Mouse (Mus musculus) midbrain, embryonic 16.5 days (tissue): Measurements from ENCODE around the gene Dok1. TPM values are rescaled to one million over a fixed set of nuclear protein-coding genes. Genes with fewer than 3 reads are reported as not detected.

ENCODE experiments used
- ATAC-seq: fragments of 200-750 bp; cut with Nextera tagmentation; 2 replicates; pipeline ENCODE4 v1.8.0; 2017; ENCODE audit warnings: moderate TSS enrichment
- H3K27ac ChIP-seq: fragments of 300-500 bp; sonication (generic); 2 replicates; pipeline ENCODE4 v1.5.1; 2014; ENCODE audit warnings: mild to moderate bottlenecking, low read length, mixed read lengths
- H3K27me3 ChIP-seq: fragments of 300-500 bp; sonication (generic); 2 replicates; pipeline ENCODE4 v1.6.1; 2014; ENCODE audit warnings: low read depth, low read length, mixed read lengths; ENCODE audit not compliant: control insufficient read depth, insufficient read depth
- H3K36me3 ChIP-seq: fragments of 300-500 bp; sonication (generic); 2 replicates; pipeline ENCODE4 v1.6.1; 2014; ENCODE audit warnings: mild to moderate bottlenecking, low read length, moderate library complexity, mixed read lengths; ENCODE audit not compliant: control insufficient read depth, insufficient read depth
- H3K4me1 ChIP-seq: fragments of 300-500 bp; sonication (generic); 2 replicates; pipeline ENCODE4 v1.6.1; 2014; ENCODE audit warnings: mild to moderate bottlenecking, low read length, mixed read lengths; ENCODE audit not compliant: control insufficient read depth, insufficient read depth
- H3K4me2 ChIP-seq: fragments of 300-500 bp; sonication (generic); 2 replicates; pipeline ENCODE4 v1.6.1; 2014; ENCODE audit warnings: mild to moderate bottlenecking, low read length, mixed read lengths
- H3K4me3 ChIP-seq: fragments of 300-500 bp; sonication (generic); 2 replicates; pipeline ENCODE4 v1.5.1; 2014; ENCODE audit warnings: low read depth, mild to moderate bottlenecking, low read length, moderate library complexity, mixed read lengths
- H3K9ac ChIP-seq: fragments of 300-500 bp; sonication (generic); 2 replicates; pipeline ENCODE4 v1.6.1; 2014; ENCODE audit warnings: low read depth, low read length, mixed read lengths
- H3K9me3 ChIP-seq: fragments of 300-500 bp; sonication (generic); replicated peaks from 2 replicates; pipeline ENCODE4 v1.6.1; 2014; ENCODE audit warnings: mild to moderate bottlenecking, low read length, mixed read lengths; ENCODE audit not compliant: control insufficient read depth, poor library complexity, severe bottlenecking
- WGBS: fragments of 180-500 bp; shearing (Covaris S2); extraction: QIAGEN DNeasy Blood & Tissue Kit; methylation state at CpG from one replicate; pipeline ENCODE4 v1.1.7; 2014; 5-methylcytosine and 5-hydroxymethylcytosine counted together
- polyA plus RNA-seq: library from polyadenylated mRNA; unstranded; fragments of >200 nt; fragmentation: Nextera tagmentation; extraction: Ambion mirVana; gene quantifications from 2 replicates; pipeline ENCODE4 v1.2.1, GENCODE M21; 2015

The Dok1 gene
- polyA plus RNA-seq, 1 experiment from 2014 or later, result 1.8 TPM

GRCm38 (mm10) chr6:83069488-83070246 lies 36.4 kb upstream of the Dok1 start:
- under 1% methylated on average over 62 of the region's 69 CpGs for WGBS
- ATAC-seq, result peak; percentile 56; the same call in 1 of the 2 replicates
- Histone ChIP-seq H3K27me3 (peaks cover 82% of the 10 kb centered on the region), H3K27ac (no peak overlapping the region), H3K4me3 (no peak overlapping the region), H3K36me3 (no peaks in the 10 kb centered on the region), H3K9ac (no peak overlapping the region), H3K4me1 (no peaks in the 10 kb centered on the region; the same call in 1 of the 2 replicates), H3K9me3 (no peaks in the 10 kb centered on the region), H3K4me2 (no peak overlapping the region)

DNA sequence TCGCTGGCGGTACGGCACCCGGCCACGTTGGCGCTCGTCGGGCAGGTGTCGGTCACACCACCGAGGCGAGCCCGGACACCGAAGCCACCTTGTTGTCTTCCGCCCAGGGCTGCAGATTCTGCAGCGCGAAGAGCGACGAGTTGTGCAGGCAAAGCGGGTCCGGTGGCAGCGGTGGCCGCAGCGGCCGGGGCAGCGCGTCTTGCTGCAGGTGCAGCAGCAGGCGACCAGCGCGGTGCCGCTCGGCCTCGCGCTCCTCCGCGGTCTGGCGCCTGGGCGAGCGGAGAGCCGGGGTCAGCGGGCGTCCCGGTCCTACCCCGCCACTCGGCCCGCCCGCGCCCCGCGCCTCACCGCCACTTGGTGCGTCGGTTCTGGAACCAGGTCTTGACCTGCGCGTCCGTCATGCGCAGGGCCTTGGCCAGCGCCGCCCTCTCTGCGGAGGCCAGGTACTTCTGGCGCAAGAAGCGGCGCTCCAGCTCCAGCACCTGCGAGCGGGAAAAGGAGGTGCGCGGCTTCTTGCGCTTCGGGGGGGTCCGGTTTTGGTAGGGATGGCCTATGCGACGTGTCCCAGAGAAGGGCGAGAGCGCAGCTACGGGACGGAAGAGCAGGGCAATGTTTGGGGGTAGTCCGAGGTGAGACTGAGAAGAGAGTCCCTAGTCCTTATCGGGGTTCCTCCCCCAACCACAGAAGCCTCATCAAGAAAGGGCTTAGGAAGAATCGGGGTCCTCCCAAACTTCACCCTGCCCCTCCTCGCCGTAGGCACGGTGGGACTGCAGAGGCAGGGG lies 35.6 kb upstream of the Dok1 start:
- under 1% methylated on average over 77 of the region's 81 CpGs for WGBS
- Histone ChIP-seq H3K27me3 (peaks cover 82% of the 10 kb centered on the region), H3K36me3 (no peaks in the 10 kb centered on the region), H3K9ac (no peak overlapping the region), H3K4me3 (peak overlapping the region; percentile 22), H3K9me3 (no peaks in the 10 kb centered on the region), H3K4me2 (peak overlapping the region; percentile 37), H3K4me1 (no peaks in the 10 kb centered on the region; the same call in 1 of the 2 replicates), H3K27ac (no peak overlapping the region)
- no peak for ATAC-seq

DNA sequence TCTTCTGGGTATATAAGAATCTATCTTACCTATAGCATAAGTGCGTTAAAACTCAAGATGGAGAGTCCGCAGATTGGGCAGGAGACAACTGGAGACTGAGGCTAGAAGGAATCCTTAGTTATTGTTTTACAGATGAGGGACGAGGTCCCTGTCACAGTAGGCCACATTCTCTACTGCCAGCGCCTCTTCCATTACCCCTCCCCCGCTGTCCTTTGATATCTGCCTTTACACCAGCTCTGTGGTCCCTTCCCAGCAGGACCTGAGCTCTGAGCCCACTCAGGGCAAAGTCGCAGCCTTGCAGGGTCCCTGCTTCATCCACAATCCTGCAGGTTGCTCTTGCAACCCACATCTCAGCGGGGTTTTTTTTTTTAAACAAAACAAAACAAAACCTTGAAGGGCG lies 35.0 kb upstream of the Dok1 start:
- H3K36me3 ChIP-seq, result no peaks in the 10 kb centered on the region
- H3K27ac ChIP-seq, result no peak overlapping the region
- H3K9ac ChIP-seq, result no peak overlapping the region
- H3K9me3 ChIP-seq, result no peaks in the 10 kb centered on the region
- WGBS, result 7% methylated on average over 8 of the region's 8 CpGs
- H3K27me3 ChIP-seq, result peaks cover 83% of the 10 kb centered on the region
- H3K4me2 ChIP-seq, result no peak overlapping the region
- ATAC-seq, result no peak
- H3K4me3 ChIP-seq, result no peak overlapping the region
- no peaks in the 10 kb centered on the region; the same call in 1 of the 2 replicates for H3K4me1 ChIP-seq

DNA sequence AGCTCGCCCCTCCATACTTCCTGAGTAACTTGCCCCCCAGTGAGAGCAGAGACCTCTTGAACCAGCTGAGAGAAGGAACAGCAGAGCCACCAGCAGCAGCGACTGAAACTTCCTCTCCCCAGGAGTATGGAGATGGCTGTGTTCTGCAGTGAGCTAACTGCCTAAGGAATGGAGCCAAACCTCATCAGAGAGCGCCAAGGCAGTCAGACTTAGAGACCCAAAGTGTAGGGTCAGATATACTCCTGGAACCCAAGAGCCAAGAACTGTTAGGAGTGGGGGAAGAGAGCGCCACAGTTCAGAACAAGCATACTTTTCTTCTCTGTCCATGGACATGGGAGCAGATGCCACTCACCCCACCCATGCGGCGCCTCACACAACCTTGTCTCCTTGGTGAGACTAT lies 33.2 kb upstream of the Dok1 start:
- ATAC-seq, result no peak
- Histone ChIP-seq H3K36me3 (no peaks in the 10 kb centered on the region), H3K4me2 (no peak overlapping the region), H3K27ac (no peak overlapping the region), H3K4me1 (no peaks in the 10 kb centered on the region; the same call in 1 of the 2 replicates), H3K27me3 (peaks cover 83% of the 10 kb centered on the region), H3K9me3 (no peaks in the 10 kb centered on the region), H3K4me3 (no peak overlapping the region), H3K9ac (no peak overlapping the region)
- 30% methylated on average over 6 of the region's 6 CpGs for WGBS

- 27% methylated on average over 8 of the region's 8 CpGs for WGBS
- Histone ChIP-seq H3K4me2 (no peak overlapping the region), H3K4me3 (no peak overlapping the region), H3K36me3 (no peaks in the 10 kb centered on the region), H3K9me3 (no peaks in the 10 kb centered on the region), H3K9ac (no peak overlapping the region), H3K4me1 (no peaks in the 10 kb centered on the region; the same call in 1 of the 2 replicates), H3K27me3 (peaks cover 83% of the 10 kb centered on the region), H3K27ac (no peak overlapping the region)
- no peak for ATAC-seq
Observed at GRCm38 (mm10) chr6:83065995-83066394, 32.7 kb upstream of the Dok1 start.

GRCm38 (mm10) chr6:83058725-83059124 lies 25.5 kb upstream of the Dok1 start:
- H3K9me3 ChIP-seq, result no peaks in the 10 kb centered on the region
- no peak overlapping the region for H3K4me3 ChIP-seq
- no peak for ATAC-seq
- H3K4me2 ChIP-seq, result no peak overlapping the region
- 77% methylated on average over 2 of the region's 2 CpGs for WGBS
- no peak overlapping the region for H3K27ac ChIP-seq
- H3K36me3 ChIP-seq, result peaks cover 7% of the 10 kb centered on the region; the same call in 1 of the 2 replicates
- no peak overlapping the region for H3K9ac ChIP-seq
- H3K4me1 ChIP-seq, result peaks cover 14% of the 10 kb centered on the region
- peaks cover 28% of the 10 kb centered on the region for H3K27me3 ChIP-seq

GRCm38 (mm10) chr6:83057790-83058189 lies 24.5 kb upstream of the Dok1 start, which contains the start of gene Dqx1:
Gene Dqx1 (plus strand): TSS chr6:83057844.
- peaks cover 19% of the 10 kb centered on the region for H3K27me3 ChIP-seq
- H3K9ac ChIP-seq, result no peak within 1 kb of the TSS
- H3K4me1 ChIP-seq, result peaks cover 19% of the 10 kb centered on the region
- H3K4me2 ChIP-seq, result no peak within 1 kb of the TSS
- WGBS, result 65% methylated on average over 3 of the region's 3 CpGs
- no peak within 1 kb of the TSS for H3K27ac ChIP-seq
- no peak for ATAC-seq
- H3K4me3 ChIP-seq, result no peak within 1 kb of the TSS
- no peaks in the 10 kb centered on the region for H3K9me3 ChIP-seq
- H3K36me3 ChIP-seq, result peaks cover 7% of the 10 kb centered on the region; the same call in 1 of the 2 replicates

DNA sequence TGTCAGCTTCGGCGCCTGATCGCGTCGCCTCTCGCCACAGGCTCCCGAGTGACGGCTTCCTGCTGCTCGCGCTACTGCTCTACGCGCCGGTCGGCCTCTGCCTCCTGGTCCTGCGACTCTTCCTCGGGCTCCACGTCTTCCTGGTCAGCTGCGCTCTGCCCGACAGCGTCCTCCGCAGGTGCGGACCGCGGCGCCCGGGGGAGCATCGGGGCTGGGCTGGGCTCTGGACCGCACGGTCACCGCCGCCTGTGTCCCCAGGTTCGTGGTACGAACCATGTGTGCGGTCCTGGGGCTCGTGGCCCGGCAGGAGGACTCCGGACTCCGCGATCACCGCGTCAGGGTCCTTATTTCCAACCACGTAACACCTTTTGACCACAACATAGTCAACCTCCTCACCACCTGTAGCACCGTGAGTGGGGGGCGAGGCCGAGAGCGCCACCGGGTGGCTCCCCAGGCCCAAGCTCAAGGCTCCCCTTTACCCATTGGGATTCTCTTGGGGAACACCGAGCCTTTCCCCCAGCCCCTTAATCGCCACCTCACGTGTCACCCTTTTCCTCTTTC lies 21.7 kb upstream of the Dok1 start, which contains the start of gene Htra2:
Gene Htra2 (minus strand): TSS at position 403 of the 561 bp plus-strand sequence.
- Histone ChIP-seq H3K4me1 (peaks cover 24% of the 10 kb centered on the region), H3K4me2 (peak within 1 kb of the TSS; percentile 87), H3K36me3 (peaks cover 18% of the 10 kb centered on the region; the same call in 1 of the 2 replicates), H3K4me3 (peak within 1 kb of the TSS; percentile 100), H3K9me3 (no peaks in the 10 kb centered on the region), H3K27ac (peak within 1 kb of the TSS; percentile 87), H3K9ac (peak within 1 kb of the TSS; percentile 96), H3K27me3 (no peaks in the 10 kb centered on the region)
- peak; percentile 32 for ATAC-seq
- under 1% methylated on average over 50 of the region's 50 CpGs for WGBS
